Mouse (Mus musculus) frontal cortex, postnatal 10 days (tissue): Measurements from ENCODE around the gene Ccn2.
"Not testable (repeated sequence)": the region's sequence is repeated elsewhere in the genome, so short reads cannot be mapped to it uniquely, and the experiment has no call there.

Source experiments
- DNase-seq, 2 experiments: peaks; one replicate each; pipeline ENCODE4 v3.0.0; 2022; ENCODE audit warnings: low spot score in 2 of 2, mixed read lengths in 1 of 2

Gene Ccn2

DNA sequence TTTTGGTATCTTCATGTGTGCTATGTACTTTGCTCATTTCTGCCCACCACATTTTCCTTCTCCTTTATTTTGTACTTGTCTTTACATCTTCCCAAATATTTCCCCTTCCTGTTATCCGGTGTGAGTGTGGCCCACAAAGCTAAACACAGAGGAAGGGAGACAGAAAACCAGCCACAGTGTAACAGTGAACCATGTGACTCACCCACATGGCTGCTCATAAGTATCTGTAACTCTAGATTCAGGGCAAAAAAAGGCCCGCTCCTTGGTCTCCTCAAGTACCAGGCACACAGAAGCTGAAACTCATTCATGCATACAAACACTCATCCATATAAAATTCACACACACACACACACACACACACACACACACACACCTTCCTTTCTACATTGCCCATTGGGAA is 7.8 kb downstream of the Ccn2 start:
- DNase-seq, result no peak

DNA sequence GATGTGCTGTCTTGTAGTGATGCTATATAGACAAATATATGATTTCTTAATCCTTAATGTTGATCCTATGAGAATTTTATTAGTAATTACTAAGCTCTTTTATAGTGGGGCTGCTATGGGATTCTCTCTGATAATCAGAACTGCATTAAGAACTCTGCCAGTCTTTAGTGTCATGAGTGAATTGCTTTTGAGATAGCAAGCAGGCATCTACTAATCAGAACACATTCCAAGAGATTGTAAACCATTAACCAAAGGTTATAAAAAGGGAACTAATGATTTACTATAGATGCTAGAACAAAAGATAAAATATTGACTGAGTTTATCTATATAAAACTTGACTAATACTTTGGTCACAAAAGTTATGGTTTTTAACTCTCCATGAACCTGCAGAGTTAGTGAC is 8.5 kb downstream of the Ccn2 start:
- DNase-seq, result no peak

DNA sequence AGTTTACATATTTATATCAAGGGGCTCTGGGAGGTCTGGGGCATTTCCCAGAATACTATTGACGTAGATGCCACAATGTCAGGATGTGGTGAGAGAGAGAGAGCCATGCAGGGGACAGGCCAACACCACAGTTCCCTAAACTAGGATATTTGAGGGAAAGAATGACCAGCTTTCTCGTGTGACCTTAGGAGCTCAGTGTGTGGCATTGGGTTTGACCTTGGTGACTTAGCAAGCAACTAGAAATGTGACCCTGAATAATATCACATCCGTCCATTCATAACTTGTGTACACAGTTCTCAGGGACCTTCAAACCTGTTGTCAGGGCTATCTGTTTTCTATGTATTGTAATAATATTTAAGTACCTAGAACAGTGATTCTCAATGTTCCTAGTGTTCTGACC is 13.9 kb downstream of the Ccn2 start:
- no peak for DNase-seq

DNA sequence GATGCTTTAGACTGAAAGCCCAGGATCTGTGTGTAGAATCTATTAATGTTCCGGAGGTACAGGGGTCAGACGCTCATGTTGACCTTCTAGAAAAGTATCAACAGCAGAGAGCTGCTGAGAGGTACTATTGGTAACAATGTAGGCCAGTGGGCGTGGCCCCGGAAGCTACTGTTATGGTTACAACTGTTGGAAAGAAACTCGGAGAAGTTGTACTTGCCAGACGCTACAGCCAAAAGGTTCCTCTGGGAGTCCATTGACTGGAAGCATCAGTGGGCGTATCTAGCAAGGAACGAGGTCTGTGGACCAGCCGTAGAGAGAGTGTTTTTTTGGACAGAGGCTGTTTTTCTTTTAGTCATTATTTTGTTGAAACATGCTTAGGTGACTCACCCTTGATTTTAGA is 14.5 kb downstream of the Ccn2 start:
- no peak for DNase-seq

DNA sequence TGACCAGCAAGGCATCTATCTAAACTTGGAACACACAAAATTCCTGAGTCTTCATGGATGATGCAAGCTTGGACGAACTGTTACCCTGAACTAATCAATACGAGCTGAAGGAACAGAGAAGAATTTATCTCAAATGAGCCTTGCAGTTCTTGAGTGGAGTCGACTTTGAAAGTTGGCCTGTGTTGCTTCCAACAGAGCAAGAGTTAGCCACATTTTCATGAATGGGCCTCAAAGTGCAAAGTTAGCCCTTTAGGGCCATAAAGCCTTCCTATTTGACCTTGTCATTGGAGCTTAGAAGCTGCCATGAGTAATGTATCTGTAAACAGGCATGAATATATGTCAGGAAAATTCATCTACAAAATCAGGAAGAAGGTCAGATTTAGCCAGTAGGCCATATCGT is 19.5 kb downstream of the Ccn2 start:
- no peak for DNase-seq

DNA sequence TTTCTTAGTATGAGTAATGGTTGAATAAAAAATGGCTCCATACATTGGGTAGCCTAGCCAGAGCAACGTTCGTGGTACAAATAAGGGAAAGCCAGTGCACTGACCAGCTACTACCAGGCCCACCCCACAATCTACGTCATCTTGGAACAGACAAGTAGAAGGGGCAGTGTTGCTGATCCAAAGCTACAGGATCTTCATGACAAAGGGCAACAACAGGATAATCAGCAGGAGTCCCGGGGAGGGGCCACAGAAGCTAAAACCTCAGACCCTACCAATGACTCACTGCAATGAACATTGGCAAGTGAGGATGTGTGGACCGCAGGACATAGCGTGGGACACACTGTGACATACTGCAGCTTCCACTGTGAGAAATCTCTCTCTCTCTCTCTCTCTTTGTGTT is 20.6 kb downstream of the Ccn2 start:
- DNase-seq, result no peak

DNA sequence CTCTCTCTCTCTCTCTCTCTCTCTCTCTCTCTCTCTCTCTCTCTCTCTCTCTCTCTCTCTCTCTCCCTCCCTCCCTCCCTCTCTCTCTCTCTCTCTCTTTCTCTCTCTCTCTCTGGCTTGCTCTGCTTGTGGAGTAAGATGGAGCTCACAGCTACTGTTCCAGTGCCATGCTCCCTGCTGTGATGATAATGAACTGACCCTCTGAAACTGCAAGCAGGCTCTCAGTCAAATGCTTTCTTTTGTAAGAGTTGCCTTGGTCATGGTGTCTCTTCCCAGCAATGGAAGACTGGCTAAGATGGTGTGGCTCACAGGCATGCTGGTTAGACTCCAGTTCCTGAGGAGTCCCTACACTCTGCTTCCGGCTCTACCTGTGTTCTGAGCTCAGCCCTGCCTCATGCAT is 21.3 kb downstream of the Ccn2 start:
- DNase-seq, result not testable (repeated sequence)

DNA sequence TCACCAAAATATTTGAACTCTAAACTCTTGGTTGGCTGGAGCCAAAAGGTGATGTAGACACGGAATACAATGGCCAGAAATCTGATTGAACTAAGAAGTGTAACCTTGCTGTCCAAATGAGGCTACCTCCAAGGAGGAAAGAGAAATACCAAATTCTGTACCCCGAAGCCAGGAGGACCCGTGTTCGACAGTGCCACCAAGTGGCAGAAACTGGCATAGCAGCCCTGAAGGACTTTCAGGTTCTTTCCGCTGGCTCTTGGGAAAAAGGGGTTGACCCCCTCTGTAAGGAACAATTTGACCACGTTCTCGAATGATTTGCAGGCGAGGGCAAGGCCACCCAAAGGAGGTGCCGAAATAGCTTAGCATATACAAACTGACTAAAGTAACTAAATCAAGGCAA is 26.3 kb downstream of the Ccn2 start:
- DNase-seq, result peak in 1 of 2 experiments; percentile 27

DNA sequence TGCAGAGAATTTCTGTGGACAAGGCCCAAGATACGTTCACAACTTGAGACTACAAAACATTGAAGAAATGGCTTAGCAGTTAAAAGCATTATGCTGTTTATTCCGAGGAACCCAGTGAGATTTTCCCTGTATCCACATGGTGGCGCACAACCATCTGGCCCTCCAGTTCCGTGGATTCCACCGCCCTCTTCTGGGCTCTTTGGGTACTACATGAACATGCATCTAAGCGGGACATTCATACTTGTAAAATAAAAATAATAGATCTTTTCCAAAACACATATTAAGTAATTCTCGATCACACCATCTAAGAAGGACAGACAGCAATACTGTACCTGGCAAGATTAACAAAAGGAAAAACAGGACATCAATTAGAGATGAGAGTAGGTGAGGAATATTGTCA is 27.3 kb downstream of the Ccn2 start:
- DNase-seq, result peak in 1 of 2 experiments; percentile 45

DNA sequence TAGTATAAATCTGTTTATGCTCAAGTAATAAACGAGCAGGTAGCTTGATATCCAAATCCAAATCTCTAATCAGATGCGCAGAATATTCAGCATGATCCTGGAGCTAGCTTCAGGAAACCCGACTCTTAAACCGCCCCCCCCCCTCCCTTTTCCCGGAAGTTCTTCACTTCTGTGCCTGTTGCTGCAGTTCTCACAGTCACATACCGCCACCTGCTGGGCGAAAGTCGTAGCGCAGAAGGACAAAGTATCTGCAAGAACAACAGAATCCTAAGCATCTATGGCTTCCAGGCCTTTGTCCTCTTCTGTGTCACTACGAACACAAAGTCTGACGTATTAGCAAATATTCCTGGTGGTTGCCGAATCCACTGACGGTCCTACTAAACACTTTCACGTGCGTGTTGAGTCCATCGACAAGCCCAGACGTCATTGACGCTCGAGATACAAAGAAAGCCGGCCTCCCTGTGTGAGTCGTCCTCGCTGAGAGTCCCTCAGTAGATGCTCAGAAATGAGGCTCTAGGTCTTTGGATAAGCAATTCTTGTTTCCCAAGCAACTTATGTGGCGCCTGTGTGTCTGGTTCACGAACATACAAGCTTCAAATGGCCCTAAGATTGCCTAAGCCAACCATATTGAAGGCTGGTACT is 29.9 kb downstream of the Ccn2 start:
- DNase-seq, result peak; percentile 47 to 81

DNA sequence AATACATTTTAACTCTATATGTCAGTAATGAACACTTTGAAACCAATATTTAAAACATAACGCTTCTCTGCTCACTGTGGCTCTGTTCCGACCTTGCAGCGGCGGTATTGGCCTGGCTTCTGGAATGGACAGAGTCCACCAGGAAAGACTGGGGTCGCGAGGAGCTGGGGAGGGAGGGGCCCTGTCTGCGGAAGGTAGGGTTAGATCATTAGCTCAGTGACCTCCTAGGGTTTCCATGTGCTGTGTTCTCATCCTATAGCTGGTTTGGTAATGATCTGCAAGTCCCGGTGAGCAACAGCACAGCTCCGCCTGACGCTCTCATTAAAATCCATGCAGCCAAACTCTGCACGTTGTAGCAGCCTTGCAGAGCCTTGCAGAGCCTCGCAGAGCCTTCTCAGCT is 32.0 kb downstream of the Ccn2 start:
- no peak for DNase-seq

DNA sequence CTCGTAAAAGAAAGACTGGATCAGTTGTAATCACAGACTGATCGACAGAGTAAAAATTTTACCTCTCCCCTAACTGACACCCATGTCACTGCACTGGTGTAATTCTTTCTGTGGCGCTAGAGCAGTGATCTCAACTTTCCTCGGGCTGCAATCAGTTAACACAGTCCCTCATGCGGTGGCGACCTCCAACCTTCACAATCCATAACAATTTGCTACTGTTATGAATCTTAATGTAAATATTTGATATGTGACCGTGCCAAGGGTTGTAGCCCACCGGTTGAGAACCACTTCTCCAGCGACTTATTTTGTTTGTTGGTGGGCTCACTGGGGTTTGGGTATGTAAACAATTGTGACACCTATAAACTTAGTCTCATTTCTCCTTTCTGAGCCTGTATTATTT is 33.2 kb downstream of the Ccn2 start:
- DNase-seq, result no peak

DNA sequence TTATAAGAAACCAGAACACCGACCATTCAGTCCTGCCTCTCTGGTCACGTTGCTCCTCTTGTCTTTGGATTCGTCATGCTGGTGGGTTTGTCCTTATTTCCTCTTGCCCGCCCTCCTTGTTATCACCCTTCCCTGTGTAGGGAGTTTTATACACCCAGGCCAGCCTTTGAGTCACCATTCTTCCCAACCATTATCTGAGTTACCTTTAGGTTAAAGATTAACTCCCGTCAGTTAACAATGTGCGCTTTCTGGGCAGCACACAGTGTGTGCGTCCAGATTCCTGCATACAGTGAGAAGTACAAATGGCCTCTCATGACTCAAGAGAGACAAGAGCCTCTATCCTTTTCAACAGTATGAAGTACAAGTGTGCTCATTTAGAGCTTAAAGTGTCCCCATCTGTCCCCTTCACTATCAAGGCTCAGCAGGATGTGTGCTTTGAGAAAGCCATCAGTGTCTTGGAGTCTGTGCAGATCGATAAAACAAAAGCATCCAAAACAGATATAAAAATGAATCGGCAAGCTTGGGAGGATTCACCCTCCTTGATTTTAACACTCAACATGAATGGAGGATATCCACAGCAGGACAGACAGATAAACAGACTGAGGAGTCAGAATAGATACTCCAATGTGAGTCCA is 34.0 kb downstream of the Ccn2 start:
- DNase-seq, result no peak

DNA sequence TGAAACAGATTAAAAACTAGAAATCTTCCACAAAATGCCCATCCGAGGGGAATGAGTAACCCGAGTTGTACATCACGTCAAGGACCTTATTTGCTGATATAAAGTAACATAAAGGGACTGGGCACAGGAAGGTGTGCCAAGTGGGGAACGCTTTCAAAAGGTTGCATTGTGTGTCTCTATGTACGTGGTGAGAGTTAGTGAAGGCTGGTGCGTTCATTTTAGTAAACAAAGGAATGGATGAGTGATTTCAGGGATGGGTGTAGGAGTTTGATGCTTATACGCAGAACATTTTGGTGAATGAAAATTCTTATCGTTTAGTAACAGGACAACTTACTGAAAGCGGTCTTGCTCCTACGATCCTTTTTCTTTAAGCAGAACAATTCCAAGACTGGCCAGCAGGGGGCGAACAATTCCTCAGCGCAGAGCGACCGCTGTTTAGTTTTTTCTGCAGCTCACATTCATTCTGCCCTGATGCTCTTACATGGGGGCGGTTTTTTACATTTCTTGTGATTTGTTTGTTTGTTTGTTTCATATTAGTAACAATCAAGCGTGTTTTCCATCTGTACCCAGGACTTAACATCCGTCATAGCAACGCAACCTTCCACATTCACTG is 35.3 kb downstream of the Ccn2 start:
- DNase-seq, result peak in 1 of 2 experiments; percentile 71

DNA sequence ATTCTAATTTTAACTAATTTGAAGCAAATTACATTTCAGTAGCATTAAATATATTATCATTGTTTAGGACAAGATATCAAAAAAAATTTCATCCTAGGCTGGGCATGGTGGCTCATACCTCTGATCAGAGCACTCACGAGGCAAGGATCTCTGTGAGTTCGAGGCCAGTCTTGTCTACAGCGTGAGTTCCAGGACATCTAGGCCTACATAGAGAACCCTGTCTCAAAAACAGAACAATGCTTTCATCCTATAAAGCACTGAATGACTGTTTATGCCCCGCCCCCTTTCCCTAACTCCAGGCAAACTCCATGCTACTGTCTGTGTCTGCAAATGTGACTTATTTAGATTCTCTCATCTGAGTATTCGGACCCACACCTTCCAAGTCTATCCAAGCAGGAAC is 35.9 kb downstream of the Ccn2 start:
- DNase-seq, result no peak

DNA sequence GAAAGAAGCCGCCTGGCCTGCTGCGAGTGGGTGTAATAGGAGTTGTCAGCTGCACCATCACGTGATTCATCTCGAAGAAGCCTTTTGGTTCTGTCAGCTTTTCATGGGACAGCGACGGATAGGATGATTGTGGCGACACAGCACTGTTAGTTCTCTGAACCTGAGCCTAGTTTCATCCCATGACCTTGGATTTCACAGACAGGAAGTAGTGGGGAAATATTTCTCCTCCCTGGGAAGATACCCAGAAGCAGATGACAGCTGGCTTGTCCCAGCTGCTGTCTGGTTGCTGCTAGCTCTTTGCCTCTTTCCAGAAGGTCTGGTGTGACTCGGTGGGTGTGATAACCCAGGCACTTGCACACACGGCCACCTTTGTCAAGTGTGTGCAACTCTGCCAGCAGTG is 39.0 kb downstream of the Ccn2 start:
- no peak for DNase-seq

DNA sequence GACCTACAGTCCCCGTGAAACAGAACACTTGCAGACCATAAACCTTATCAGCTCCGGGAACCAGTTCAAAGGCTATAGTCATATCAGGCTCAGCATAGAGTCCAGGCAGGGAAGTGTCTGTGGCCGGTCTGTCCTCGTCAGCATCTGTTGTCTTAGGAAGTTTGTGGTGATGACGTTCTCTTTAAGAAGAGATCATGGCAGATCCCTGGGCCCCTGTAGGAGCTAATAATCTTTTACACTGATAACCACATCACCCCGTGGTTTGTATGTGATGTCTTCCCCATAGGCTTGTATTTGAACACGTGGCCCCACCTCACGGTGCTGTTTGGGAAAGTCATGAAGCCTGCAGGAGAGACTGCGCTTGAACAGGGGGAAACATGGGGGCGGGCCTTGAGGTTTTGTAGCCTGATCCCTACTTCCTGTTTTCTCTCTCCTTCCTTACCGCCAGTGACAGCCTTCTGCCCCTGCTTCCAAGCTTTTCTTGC is 40.1 kb downstream of the Ccn2 start:
- DNase-seq, result no peak

DNA sequence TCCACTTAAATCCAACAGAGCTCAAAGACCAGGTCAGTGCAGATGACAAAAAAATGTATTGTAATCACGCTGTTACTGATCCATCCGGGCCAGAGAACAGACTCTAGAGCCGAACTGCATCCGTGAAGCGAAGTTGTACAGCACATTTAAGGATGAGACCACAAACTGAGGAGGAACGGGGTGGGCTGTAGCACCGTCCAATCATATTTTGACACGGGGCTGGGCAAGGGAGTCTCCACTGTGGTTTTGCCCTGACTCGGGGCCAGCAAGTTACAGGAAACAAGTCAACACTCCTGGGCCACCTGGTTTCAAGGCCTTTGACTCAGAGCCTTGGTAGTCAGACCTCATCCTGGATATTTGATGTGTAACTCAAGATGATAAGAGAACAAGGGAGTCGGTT is 40.6 kb downstream of the Ccn2 start:
- DNase-seq, result no peak

DNA sequence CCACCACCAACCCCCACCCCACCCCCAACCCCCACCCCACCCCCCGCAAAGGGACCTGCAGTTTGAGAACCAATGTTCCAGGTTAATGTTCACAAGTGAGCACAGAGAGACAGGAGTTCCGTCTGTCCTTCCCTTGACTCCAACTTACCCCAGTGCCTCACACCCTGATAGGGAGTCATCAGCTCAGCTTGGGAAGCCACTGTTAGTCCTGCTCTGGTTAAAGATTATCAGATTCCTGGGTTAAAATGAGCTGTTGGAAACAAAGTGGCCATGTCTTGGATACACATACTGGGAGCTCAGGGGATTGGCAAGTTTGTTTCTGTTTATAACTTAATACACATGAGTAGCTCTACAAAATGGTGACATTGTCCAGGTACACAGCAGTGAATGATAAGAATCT is 41.7 kb downstream of the Ccn2 start:
- DNase-seq, result no peak

DNA sequence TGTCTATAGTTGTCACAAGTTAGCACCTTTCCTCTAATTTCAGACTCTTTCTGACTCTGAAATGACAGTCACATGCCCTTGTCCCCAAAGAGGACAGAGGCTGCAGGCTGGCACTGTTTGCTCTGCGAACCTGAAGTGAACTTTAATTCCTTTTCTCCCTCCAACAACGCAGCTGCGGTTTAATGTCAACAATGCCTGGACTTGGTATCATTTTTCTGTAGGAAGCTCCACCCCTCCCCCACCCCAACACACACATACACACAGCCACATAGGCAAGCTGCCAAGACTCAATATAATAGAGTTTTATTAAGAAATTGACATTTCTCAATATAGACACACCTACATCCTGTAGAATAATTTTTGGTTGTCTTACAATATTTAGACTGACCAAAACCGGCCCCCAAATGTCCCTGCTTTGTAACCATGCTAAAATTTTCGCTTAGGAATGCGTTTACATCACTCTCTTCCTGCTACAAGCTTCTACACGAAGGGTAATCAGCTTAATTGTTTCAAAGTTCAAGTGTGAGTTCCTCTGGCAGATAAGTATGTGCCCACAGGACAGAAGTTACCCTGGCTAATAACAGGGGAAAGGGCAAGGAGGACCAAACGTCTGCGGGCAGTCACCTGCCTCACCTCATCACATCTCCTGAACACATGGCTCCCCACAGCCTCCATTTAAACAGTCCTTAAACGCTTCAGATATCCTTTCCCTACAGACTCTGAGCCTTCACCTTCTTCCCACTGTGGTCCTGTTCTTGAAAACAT is 43.2 kb downstream of the Ccn2 start:
- DNase-seq, result no peak

DNA sequence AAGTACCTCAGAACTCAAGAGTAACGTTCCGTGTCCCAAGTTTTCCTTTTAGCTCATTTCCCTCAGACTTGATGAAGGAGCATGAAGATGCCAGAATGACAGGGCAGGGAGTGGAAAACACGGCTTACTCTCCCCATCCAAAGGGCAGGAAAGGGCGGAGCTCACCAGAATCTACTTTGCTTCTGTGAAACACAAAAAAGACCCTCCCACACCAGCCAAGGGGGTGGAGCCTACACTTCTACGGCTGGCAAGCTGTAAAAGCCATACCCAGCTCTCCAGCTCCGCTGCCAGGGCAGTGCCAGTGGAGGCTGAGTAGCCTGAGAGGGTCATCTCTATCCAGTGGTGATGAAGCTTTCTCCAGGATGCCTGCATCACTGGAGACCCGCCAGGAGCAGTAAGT is 44.4 kb downstream of the Ccn2 start:
- DNase-seq, result no peak

DNA sequence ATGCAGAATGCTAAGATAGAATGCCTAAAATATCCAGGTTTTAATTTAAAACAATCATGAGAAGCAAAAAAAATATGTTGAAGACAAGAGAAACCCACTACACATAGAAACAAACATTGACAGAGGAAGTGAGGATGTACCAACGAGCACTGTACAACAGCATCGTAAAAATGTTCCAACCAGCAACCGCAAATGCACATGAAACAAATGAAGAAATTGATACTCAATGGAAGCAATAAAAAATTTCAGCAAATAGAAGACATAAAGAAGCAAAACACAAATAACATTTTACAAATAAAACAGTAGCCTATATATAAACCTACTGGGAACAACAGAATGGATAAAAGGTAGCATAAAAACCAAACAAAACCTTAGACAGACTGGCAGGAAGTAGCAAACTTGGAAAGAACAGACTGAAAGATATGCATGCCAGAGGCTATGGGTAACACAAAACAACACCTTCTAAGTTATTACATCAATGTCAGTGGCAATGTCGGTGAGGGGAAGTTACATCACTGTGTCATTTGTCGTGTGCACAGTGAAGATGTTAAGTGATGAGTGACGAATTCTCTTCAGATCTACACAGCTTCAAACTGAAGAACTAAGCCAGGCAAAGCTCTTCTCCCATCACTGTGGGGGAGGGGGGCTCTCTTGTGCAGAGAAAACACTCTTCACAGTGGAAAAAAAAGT is 45.1 kb downstream of the Ccn2 start:
- DNase-seq, result no peak
